Mouse (Mus musculus): Measurements from ENCODE around the gene Plpp6.

The Plpp6 gene

GRCm38 (mm10) chr19:28963842-28964551 is at the start of gene Plpp6:
TSS of gene Plpp6 (plus strand) at chr19:28963953.
- DNase-seq, result peak; percentile 88 to 95

DNA sequence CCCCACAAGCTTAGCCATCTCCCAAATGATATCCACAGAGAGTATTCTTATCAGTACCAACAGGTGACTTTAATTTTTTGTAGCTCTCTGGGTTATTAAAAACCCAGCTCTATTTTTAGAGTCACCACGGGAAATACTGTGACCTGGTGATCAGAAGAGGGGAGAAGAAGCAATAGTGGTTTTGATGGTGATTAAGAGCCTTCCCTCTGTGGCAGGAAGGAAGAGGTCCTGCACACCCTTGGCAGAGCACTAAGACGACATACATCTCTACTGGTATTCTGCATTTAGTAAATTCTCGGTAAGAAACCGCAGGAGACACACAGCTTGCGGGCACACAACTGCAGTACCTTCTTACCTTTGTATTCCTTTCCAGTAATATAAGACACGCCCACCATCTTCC is 49.2 kb upstream of the Plpp6 start:
- DNase-seq, result no peak

DNA sequence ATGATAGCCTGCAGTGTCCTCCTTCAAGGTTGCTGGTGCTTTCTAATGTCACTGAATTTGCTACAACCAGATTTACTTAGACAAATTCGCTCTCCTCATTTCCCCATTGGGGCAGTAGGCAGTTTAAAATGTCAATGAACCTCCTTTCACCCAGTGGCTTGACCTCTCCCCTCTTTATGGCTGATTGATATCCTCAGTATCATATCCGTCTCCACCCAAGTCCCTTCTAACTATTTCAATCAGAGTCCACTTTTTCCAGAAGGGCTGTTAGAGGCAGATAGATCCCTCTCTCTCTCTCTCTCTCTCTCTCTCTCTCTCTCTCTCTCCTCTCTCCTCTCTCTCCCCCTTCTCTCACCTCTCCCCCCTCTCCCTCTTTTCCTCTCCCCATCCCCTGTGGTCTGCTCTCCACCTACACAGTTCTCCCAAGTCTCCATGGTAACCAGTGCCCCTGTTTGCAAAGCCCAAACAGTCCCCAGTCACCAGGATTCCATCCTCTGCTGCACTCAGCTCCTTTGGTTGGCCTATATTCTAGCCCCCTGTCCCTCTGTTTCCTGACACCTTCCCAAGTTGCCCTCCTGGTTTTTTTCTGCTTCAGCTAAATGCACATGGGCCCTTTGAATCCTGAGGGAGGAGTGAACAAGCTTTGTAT is 48.0 kb upstream of the Plpp6 start:
- no peak for DNase-seq

- peak in 1 of 2 experiments; percentile 20 for DNase-seq
These were observed 47.3 kb upstream of the Plpp6 start for GRCm38 (mm10) chr19:28916492-28916891.

- no peak for DNase-seq
These were observed 45.9 kb upstream of the Plpp6 start for GRCm38 (mm10) chr19:28917839-28918238.

DNA sequence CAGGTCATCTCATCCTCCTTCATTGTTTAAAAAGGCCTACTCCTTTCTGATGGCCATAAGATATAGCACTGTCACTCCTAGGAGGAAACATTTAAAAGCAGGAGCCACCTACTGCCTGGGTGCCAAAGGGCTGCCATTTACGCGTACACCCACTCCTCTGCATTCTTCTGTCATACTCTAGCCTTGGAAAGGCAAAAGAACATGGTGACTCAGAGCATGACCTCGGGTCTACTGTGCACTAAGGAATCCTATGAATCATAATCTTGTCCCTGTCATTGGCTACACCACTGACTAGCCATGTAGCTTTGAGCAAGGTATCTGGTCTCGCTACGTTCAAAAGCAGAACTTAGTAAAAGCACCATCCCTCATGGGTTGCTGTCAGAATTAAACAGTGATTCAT is 37.4 kb upstream of the Plpp6 start:
- no peak for DNase-seq

- no peak for DNase-seq
These were observed 36.4 kb upstream of the Plpp6 start for GRCm38 (mm10) chr19:28927396-28927795.

GRCm38 (mm10) chr19:28929034-28929433 is 34.7 kb upstream of the Plpp6 start:
- peak; percentile 77 to 91 for DNase-seq

DNA sequence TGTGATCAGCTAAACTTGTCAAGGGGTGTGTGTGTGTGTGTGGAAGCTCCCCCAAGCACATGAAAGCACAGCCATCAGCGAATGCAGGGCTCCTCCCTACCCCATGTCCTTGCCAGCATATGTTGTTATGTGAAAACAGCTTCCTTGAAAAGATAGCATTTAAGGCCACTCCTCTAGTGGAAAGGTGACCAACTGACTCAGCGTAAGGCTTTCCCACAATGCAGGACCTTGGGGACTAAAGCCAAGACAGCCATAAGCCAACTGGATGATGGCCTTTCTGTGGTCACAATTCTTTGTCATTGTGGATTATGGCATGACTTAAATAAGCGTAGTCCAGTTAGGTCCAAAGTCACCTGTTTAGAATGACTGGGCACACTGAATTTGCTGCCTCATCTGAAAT is 28.9 kb upstream of the Plpp6 start:
- DNase-seq, result no peak

DNA sequence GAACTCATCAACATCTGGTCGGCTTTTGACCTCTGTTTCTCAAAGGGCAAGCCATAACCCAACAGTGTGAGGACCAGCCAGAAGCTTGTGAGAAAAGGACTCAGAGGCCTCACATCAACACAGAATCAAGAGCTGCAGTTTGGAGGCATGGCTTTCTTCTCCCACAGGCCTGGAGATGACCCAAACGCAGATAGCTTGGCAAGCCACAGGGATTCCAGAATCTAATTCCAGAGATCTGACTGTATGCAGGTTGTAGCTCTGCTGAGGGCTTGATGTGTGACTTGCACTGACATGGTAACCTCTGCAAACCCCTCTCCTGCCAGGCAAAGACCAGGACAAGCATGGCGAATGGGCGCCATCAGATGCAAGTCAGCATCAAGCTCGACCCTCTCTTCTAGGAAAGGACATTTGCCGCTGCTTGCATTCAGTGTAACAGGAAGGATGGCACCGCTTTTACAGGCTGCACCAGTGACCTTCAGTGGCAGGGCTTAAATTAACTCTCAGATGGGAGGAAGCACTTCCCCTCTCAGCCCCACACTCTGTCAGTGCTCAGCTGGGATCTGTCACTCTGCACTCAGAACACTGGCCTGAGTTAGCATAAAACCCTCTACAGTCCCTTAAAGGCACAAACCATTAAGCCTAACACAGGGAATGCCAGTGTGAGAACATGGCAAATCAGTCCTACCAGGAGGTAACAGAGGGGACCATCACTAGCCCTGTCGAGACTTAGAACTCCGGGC is 23.4 kb upstream of the Plpp6 start:
- DNase-seq, result no peak

GRCm38 (mm10) chr19:28941271-28941670 is 22.5 kb upstream of the Plpp6 start:
- DNase-seq, result no peak

DNA sequence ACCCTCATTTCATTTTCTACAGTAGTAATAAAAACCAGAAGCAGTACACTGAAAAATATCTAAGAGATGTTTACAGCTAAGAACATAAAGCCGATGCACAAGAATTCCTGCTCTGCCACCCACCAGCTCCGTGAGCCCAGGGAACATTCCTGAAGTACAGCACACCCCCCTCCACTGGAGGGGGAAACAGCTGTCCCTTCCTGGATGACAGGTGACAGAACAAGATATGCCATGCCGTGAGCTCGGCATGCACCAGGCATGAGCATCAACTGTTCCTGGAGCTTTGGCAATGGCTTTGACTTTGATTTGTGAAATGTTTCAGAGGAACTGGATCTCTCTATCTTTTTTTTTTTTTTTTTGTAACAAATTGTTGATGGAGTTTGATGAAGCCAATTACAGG is 17.0 kb upstream of the Plpp6 start:
- DNase-seq, result no peak

DNA sequence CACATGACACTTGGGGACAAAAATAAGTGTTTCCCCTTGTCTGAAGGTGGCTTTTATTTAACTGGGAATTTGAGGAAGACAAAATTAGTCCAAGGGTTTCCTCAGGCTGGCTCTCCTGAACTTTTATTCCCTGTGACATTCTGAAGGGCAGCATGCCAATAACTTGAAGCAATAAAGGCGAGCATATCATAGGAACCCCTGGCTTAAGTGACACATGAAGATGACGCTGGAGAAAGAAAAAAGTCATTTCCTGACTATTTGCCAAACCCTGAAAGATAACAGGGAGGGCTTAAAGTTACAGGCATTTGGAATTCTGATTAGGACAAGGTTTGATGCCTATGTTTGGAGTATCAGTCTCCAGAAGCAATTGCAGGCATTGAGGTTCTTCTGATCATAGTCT is 16.4 kb upstream of the Plpp6 start:
- no peak for DNase-seq

DNA sequence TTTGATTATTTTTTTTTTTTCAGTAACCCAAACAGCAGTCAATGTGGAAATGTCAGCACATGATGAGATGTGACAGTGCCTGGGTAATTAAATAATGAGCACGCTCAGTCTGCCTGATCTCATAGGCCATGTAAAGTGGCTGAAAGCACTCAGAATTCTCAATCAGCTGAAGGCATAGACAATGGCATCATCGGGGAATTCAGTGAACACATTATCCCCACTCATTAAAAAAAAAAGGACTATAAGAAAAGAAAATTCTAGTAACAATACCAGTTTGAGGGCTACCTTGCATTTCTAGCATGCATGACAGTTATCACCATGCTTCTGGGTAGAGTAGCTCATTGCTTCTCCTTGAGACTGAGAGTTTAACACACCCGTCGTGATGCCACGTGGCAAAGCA is 12.5 kb upstream of the Plpp6 start:
- DNase-seq, result no peak

DNA sequence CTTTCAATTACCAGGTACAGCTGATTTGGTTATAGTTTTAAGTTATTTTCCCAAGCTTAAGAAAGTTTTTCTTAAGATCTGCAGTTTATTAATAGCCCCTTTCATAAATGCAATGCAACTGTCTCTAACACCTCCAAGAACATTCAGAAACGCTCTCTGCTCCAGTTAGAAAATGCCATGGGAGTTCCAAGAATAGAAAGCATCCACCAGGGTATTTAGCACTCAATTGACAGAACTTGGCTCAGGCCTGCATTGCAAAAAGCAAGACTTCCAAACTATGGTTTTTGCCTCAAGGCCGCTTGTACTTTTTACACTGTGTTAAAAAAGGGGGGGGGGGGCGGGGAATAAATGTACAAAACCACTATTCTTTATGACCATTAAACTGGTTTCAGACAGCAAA is 640 bp upstream of the Plpp6 start:
- DNase-seq, result no peak

DNA sequence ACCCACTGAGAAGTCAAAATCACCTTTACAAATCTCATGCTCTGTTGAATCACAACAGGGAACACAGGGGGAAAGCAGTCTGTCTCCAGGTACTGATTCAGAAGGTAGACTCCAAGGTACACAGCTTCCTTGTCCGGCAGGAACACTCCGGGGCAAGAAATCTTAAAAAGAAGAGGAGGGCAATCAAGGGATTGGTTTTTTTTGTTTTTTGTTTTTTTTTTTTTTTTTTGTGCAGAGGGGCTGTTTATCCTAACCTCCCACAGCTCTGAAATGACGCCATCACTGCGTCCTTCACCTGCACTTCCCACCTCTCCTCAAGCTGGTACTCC is 276 bp upstream of the Plpp6 start:
- no peak for DNase-seq

DNA sequence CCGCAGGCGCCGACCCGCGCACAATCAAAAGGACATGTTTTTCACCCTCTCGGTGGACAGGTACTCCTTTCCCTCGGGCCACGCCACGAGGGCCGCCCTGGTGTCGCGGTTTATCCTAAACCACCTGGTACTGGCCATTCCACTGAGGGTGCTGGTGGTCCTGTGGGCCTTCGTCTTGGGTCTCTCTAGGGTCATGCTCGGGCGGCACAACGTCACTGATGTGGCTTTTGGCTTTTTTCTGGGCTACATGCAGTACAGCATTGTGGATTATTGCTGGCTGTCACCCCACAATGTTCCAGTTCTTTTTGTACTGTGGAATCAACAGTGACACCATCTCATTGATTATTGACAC is 775 bp downstream of the Plpp6 start:
- DNase-seq, result no peak

- DNase-seq, result no peak
These were observed 3.9 kb downstream of the Plpp6 start, which contains the start of gene 4430402I18Rik for GRCm38 (mm10) chr19:28967652-28968051. TSS of gene 4430402I18Rik (minus strand) at chr19:28967800.

DNA sequence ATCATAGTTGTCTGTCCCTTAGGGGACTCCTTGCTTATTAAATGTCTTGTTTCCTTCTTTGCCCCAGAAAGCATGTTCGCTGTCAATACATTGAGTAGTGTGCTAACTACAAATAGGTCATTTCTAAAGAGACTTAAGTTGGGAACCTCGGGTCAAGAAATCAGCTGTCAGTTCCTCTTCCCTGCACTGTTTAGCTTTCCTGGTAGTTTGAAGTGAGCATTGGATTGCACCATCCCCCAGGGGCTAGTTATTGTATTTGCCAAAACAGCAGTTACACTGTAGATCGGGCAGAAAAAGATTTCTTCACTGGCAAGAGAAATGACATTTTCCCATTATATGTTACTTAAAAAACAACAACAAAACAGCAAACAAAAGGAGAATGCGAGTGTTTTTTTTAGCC is 4.4 kb downstream of the Plpp6 start:
- DNase-seq, result no peak

DNA sequence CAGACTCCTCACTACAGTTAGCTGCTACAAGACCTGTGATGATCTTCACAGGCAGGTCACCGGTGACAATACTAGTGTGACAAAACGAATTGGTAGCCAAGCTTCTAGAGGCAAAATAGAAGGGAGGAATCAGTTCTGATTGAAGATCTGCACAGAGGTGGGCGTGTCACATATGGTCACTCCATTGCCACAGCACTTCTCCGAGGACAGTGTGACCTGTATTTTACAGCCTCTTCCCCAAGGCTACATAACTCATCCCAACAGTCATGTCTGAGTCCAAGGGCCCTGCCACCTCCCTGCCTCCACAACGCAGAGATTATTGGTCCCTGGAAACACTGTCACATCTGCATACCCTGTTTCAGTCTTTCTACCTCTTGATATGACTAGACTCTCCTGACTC is 5.5 kb downstream of the Plpp6 start:
- no peak for DNase-seq

GRCm38 (mm10) chr19:28970251-28970650 is 6.5 kb downstream of the Plpp6 start:
- DNase-seq, result no peak

- peak; percentile 89 to 92 for DNase-seq
These were observed 11.3 kb downstream of the Plpp6 start for GRCm38 (mm10) chr19:28974862-28975611.

- no peak for DNase-seq
These were observed 18.9 kb downstream of the Plpp6 start for GRCm38 (mm10) chr19:28982617-28983016.
